Mouse (Mus musculus): ENCODE results near the gene Gdpd4.

Gdpd4 gene

DNA sequence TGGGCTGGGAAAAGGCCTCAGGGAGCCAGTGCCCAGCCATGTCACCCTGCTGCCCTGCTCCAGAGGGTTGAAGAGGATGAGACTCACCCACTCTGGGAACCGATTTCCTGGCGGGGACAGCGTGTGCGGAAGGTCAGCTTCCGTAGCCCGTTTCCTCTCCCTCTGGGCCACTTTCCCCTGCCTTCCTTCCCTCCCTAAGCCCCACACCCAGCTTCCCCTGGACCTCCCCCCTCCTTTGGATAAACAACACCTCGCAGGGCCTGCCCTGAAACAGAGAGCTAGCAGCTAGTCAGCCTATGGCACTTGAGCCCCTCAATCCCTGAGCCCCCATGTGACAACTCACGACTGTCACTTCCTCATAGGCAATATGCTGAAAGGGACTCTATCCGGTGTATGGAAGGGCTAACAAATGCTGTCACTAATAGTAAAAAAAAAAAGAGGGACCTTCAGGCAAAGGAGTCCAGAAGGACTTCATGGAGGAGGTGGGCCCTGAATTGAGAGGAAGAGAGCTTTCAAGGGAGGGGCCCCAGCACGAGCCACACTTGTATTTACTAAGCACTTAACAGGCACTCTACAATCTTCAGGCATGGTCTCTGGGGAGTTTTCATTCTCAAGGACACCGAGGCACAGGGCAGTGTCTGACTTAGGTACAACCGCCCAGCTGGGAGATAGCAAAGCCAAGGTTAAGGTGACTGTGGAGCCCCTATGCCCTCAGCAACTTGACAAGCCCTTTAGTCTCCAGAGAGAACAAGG, 165.0 kb downstream of the Gdpd4 start:
- DNase-seq (ENCODE audit: low read depth, low spot score) = no peak

DNA sequence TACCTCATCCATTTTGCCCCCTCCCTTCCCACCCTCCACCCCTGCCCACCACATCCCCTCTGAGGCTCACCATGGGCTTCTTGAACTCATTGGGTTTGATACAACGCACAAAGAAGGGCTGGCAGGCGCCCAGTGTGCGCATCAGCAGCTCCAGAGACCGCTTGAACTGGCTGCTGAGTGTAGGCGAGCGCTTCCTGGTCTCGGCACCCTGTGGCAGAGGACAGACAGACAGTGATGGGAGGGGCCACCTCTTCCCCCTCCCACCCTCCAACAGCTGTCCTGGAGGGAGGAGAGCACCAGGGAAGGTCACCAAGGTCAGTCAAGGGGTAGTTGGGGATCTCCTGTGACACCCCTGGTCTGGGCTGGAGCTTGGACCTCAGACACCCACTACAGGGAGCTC, 165.6 kb downstream of the Gdpd4 start:
- DNase-seq (ENCODE audit: low read depth, low spot score) = no peak

DNA sequence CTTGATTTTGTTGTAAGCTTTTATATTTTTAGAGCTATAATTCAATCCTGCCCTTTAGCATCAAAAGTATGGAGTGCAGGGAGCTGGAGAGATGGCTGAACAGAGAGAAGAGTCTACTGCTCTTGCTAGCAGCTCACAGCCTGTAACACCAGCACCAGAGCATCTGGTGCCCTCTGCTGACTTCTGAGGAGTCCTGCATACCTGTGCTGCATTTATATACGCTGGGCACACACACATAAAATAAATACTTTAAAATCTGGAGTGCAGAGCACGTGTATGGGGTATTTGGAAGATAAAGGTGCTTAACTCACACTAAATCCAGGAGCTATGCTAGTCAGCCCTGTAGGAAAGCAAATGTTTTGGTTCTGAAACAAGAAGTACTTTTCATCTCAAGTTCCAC, 166.6 kb downstream of the Gdpd4 start:
- no peak for DNase-seq (ENCODE audit: low read depth, low spot score)

DNA sequence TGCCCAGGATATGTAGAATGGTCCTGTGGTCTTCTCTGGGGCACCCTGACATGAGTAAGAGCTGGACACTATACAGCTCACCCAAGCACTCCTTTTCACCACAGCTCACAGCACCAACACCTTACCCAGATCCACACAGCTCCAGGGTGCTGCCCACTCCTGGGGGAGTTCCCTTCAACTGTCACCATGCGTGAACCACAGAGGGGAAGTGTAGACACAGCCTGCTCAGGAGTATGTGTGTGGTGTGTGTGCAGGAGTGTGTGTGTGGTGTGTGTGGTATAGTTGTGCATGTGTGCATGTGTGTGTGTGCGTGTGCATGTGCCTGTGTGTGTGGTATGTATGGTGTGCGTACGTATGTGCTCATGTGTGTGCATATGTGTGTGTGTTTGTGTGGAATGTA, 176.1 kb downstream of the Gdpd4 start:
- DNase-seq (ENCODE audit: low read depth, low spot score) = no peak

DNA sequence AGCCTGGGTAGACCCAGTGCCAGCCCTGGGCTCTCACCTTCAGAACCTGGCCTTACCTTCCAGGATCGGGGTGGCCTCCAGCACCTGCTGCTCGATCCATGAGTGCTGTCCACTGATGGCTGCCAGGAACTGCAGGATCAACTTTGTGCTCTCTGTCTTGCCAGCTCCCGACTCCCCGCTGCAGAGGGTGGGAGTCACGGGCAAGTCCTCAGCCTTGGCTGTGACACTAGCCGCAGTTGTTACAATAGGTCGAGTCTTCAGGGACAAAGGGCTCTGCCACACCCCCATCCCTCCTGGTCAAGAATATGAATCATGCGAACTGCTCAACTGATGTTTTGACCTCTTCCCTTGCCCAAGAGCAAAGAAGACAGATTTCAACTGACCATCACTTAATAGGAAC, 177.8 kb downstream of the Gdpd4 start:
- no peak for DNase-seq (ENCODE audit: low read depth, low spot score)

Data from CD4-positive helper T cell, adult 2 months (primary cell).